Mouse (Mus musculus) heart, postnatal 0 days (tissue): ENCODE data around the gene Pik3r6.

ENCODE experiments used
- CTCF ChIP-seq: IDR thresholded peaks from 2 replicates; pipeline ENCODE4 v1.5.1; 2016; ENCODE audit warnings: antibody characterized with exemption, control low read depth, low read depth
- EP300 ChIP-seq: IDR thresholded peaks from 2 replicates; pipeline ENCODE4 v1.6.1; 2016; ENCODE audit warnings: antibody characterized with exemption, low read depth

DNA sequence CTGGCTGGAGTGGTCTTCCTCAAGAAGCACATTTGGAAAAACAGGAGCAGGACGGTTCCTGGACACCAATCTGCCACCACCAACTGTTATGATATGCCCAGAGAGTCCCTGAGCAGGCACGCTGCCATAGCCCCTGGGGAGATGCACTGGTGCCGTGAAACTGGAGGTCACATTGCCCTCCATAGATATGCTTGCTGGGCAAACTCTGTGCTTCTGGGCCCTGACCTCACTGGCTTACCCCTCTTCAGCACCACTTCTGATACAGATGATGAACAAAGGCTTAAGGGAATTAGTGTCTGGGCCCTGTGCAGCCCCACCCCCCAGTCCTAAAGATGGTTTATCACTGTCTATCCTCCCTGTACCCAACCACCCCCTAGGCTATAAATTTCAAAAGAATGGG, 90.4 kb downstream of the Pik3r6 start:
- no peak for TF ChIP-seq CTCF
- TF ChIP-seq EP300: no peak
